Mouse (Mus musculus): ENCODE measurements around the gene Lrrc3. TPM values are rescaled to one million over a fixed set of nuclear protein-coding genes. Genes with fewer than 3 reads are reported as not detected.
"Not testable (repeated sequence)": the region's sequence is repeated elsewhere in the genome, so short reads cannot be mapped to it uniquely, and the experiment has no call there.

Gene Lrrc3
- 4.6 and 4.9 TPM in 2 replicates for polyA plus RNA-seq (2015; fragmentation: Nextera tagmentation; extraction: Ambion mirVana)

DNA sequence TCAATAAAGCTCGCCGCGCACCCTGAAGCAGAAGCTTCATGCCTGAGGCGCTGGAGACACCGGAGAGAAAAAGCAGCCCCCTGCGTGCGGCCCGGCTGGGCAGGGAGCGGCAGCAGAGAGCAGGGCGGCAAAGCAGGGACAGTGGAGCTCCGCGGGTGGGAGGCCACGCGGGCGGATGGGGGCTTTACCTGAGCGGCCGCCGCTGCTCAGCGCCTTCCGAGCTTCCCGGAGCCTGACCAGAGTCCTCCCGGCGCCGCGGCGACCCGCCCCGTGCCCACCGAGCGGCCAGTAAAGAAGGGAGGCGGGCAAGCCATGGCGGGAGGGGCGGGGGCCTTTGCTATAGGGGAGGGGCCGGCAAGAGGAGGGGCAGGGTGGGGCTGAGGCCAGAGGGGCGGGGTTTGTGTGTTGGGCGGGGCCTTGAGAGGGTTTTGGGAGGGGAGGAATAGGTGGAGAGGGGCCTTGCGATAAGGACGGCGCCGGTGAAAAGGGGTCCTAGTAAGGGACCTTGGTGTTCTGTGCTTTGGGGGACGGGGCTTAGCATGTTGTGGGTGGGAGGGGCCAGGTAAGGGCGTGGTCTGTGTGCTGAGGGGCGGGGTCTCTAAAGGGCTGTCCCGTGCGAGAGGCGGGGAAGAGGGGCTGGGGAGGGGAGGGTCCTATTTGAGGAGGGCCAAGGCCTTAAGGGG is at the start of gene Lrrc3:
Gene Lrrc3, minus strand, starts transcription at position 326 of the 683 bp plus-strand sequence.
- H3K36me3 ChIP-seq (ENCODE audit: insufficient read depth, low read length), result no peaks in the 10 kb centered on the region
- peak within 1 kb of the TSS; percentile 74 for H3K4me3 ChIP-seq (ENCODE audit: low read length)
- H3K27me3 ChIP-seq (ENCODE audit: insufficient read depth, low read length), result no peaks in the 10 kb centered on the region
- peaks cover 17% of the 10 kb centered on the region; the same call in 1 of the 2 replicates for H3K4me1 ChIP-seq (ENCODE audit: insufficient read depth, low read length)
- no peak within 1 kb of the TSS for H3K27ac ChIP-seq (ENCODE audit: low read length)
- peak within 1 kb of the TSS; percentile 90 for H3K4me2 ChIP-seq (replicated peaks; ENCODE audit: low read depth, low read length)
- no peaks in the 10 kb centered on the region for H3K9me3 ChIP-seq (ENCODE audit: low read length)
- under 1% methylated on average over 38 of the region's 46 CpGs for WGBS
- ATAC-seq (ENCODE audit: low FRiP score, low TSS enrichment), result peak; percentile 83
- H3K9ac ChIP-seq (replicated peaks; ENCODE audit: low read length), result peak within 1 kb of the TSS; percentile 71

DNA sequence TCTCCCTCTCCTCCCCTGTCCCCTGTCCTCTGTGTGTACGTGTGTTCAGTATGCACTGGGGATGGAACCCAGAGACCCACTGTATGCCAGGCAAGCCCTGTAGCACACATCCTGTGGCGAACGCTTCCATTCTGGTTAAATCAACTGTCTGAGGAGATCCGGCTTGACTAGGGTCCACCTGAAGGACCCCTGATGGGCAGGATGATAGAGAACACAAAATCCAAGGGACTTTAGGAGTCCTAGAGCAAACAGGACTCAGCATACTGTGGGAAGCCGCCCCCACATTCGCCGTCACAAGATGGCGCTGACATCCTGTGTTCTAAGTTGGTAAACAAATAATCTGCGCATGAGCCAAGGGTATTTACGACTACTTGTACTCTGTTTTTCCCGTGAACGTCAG is 48.1 kb upstream of the Lrrc3 start:
- H3K27ac ChIP-seq (ENCODE audit: low read length); H3K36me3 ChIP-seq (ENCODE audit: insufficient read depth, low read length); H3K4me2 ChIP-seq (replicated peaks; ENCODE audit: low read depth, low read length); H3K4me3 ChIP-seq (ENCODE audit: low read length); H3K9ac ChIP-seq (replicated peaks; ENCODE audit: low read length); ATAC-seq (ENCODE audit: low FRiP score, low TSS enrichment); H3K27me3 ChIP-seq (ENCODE audit: insufficient read depth, low read length); H3K9me3 ChIP-seq (ENCODE audit: low read length); H3K4me1 ChIP-seq (ENCODE audit: insufficient read depth, low read length): not testable (repeated sequence)
- 95% methylated on average over 8 of the region's 12 CpGs for WGBS

DNA sequence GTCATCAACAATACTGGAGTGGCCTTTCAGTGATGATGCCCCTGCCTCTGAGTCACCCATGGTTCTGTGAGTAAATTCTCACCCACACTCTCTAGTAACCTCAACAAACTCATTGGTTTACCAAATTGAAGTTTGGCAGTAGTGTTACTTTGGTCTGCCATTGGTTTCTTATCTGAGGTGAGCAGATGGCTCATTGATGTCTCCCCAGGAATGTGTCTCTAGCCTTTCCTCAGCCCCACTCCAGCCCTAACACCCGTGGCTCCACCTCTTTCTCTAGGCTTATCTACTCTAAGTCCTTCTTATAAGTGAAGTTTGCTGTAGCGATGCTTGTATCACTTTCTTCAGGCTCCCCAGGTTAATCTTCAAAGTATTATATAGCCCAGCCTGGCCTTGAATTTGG is 37.3 kb upstream of the Lrrc3 start:
- 79% methylated on average over 2 of the region's 2 CpGs for WGBS
- Histone ChIP-seq H3K4me3 (ENCODE audit: low read length) (no peak overlapping the region), H3K9me3 (ENCODE audit: low read length) (no peaks in the 10 kb centered on the region), H3K4me1 (ENCODE audit: insufficient read depth, low read length) (no peaks in the 10 kb centered on the region), H3K4me2 (replicated peaks; ENCODE audit: low read depth, low read length) (no peak overlapping the region), H3K36me3 (ENCODE audit: insufficient read depth, low read length) (no peaks in the 10 kb centered on the region), H3K9ac (replicated peaks; ENCODE audit: low read length) (no peak overlapping the region), H3K27ac (ENCODE audit: low read length) (no peak overlapping the region), H3K27me3 (ENCODE audit: insufficient read depth, low read length) (no peaks in the 10 kb centered on the region)
- ATAC-seq (ENCODE audit: low FRiP score, low TSS enrichment), result no peak

GRCm38 (mm10) chr10:77927375-77927774 is 25.0 kb upstream of the Lrrc3 start:
- Histone ChIP-seq H3K9me3 (ENCODE audit: low read length) (no peaks in the 10 kb centered on the region), H3K9ac (replicated peaks; ENCODE audit: low read length) (no peak overlapping the region), H3K4me3 (ENCODE audit: low read length) (no peak overlapping the region), H3K36me3 (ENCODE audit: insufficient read depth, low read length) (no peaks in the 10 kb centered on the region), H3K4me2 (replicated peaks; ENCODE audit: low read depth, low read length) (no peak overlapping the region), H3K4me1 (ENCODE audit: insufficient read depth, low read length) (no peaks in the 10 kb centered on the region), H3K27me3 (ENCODE audit: insufficient read depth, low read length) (no peaks in the 10 kb centered on the region), H3K27ac (ENCODE audit: low read length) (no peak overlapping the region)
- ATAC-seq (ENCODE audit: low FRiP score, low TSS enrichment), result no peak
- WGBS, result 85% methylated on average over 10 of the region's 10 CpGs

GRCm38 (mm10) chr10:77926140-77926539 is 23.8 kb upstream of the Lrrc3 start:
- Histone ChIP-seq H3K9ac (replicated peaks; ENCODE audit: low read length) (no peak overlapping the region), H3K4me1 (ENCODE audit: insufficient read depth, low read length) (no peaks in the 10 kb centered on the region), H3K27ac (ENCODE audit: low read length) (no peak overlapping the region), H3K9me3 (ENCODE audit: low read length) (no peaks in the 10 kb centered on the region), H3K36me3 (ENCODE audit: insufficient read depth, low read length) (no peaks in the 10 kb centered on the region), H3K4me2 (replicated peaks; ENCODE audit: low read depth, low read length) (no peak overlapping the region), H3K27me3 (ENCODE audit: insufficient read depth, low read length) (no peaks in the 10 kb centered on the region), H3K4me3 (ENCODE audit: low read length) (no peak overlapping the region)
- no peak for ATAC-seq (ENCODE audit: low FRiP score, low TSS enrichment)
- 51% methylated on average over 7 of the region's 7 CpGs for WGBS

DNA sequence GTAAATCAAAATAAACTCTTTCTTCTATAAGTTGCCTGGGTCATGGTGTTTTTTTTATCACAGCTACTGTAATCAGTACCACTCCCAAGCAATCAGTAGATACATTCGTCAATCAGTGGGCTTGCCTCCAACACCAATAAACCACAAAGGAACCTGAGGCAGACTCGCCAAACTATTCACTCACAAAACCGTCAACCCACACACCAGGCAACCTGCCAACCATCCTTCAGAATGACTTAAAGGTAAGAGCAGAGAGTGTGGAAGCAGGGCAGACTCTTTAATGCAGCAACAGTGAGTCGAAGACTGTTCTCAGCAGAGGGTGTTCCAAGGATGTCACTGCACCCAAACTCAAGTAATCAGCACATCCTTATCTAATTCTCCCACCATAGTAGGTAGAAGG is 20.3 kb upstream of the Lrrc3 start:
- no peak overlapping the region for H3K4me2 ChIP-seq (replicated peaks; ENCODE audit: low read depth, low read length)
- no peak for ATAC-seq (ENCODE audit: low FRiP score, low TSS enrichment)
- no peaks in the 10 kb centered on the region for H3K36me3 ChIP-seq (ENCODE audit: insufficient read depth, low read length)
- no peak overlapping the region for H3K27ac ChIP-seq (ENCODE audit: low read length)
- no peak overlapping the region for H3K9ac ChIP-seq (replicated peaks; ENCODE audit: low read length)
- H3K4me1 ChIP-seq (ENCODE audit: insufficient read depth, low read length), result no peaks in the 10 kb centered on the region
- 49% methylated on average over 4 of the region's 4 CpGs for WGBS
- H3K27me3 ChIP-seq (ENCODE audit: insufficient read depth, low read length), result no peaks in the 10 kb centered on the region
- H3K9me3 ChIP-seq (ENCODE audit: low read length), result no peaks in the 10 kb centered on the region
- no peak overlapping the region for H3K4me3 ChIP-seq (ENCODE audit: low read length)

DNA sequence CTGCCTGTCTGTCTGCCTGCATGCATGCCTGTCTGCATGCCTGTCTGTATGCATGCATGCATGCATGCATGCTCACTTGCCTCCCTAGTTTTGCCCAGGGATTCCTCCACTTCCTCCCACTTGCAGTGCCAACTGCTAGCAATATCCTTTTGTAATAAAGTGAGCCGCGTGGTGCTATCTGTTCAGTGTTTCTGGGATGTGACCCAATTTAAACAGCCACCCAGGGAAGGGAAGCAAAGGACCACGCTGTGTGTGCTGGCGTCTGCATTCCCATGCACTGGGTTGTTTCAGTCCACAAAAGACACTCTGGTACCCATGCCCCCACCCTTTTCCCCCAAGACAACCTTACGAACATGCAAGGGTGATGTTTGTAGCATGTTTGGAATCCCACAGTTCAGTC is 18.7 kb upstream of the Lrrc3 start:
- Histone ChIP-seq H3K4me2 (replicated peaks; ENCODE audit: low read depth, low read length) (no peak overlapping the region), H3K27ac (ENCODE audit: low read length) (no peak overlapping the region), H3K9me3 (ENCODE audit: low read length) (no peaks in the 10 kb centered on the region), H3K27me3 (ENCODE audit: insufficient read depth, low read length) (no peaks in the 10 kb centered on the region), H3K4me3 (ENCODE audit: low read length) (no peak overlapping the region), H3K9ac (replicated peaks; ENCODE audit: low read length) (no peak overlapping the region), H3K4me1 (ENCODE audit: insufficient read depth, low read length) (no peaks in the 10 kb centered on the region), H3K36me3 (ENCODE audit: insufficient read depth, low read length) (no peaks in the 10 kb centered on the region)
- WGBS, result 64% methylated on average over 5 of the region's 5 CpGs
- ATAC-seq (ENCODE audit: low FRiP score, low TSS enrichment), result no peak

GRCm38 (mm10) chr10:77916636-77917335 is 14.4 kb upstream of the Lrrc3 start:
- no peak overlapping the region for H3K4me2 ChIP-seq (replicated peaks; ENCODE audit: low read depth, low read length)
- ATAC-seq (ENCODE audit: low FRiP score, low TSS enrichment), result no peak
- no peaks in the 10 kb centered on the region for H3K27me3 ChIP-seq (ENCODE audit: insufficient read depth, low read length)
- no peak overlapping the region for H3K4me3 ChIP-seq (ENCODE audit: low read length)
- H3K9me3 ChIP-seq (ENCODE audit: low read length), result no peaks in the 10 kb centered on the region
- H3K36me3 ChIP-seq (ENCODE audit: insufficient read depth, low read length), result no peaks in the 10 kb centered on the region
- H3K9ac ChIP-seq (replicated peaks; ENCODE audit: low read length), result no peak overlapping the region
- no peak overlapping the region for H3K27ac ChIP-seq (ENCODE audit: low read length)
- H3K4me1 ChIP-seq (ENCODE audit: insufficient read depth, low read length), result no peaks in the 10 kb centered on the region
- WGBS, result 62% methylated on average over 8 of the region's 8 CpGs

DNA sequence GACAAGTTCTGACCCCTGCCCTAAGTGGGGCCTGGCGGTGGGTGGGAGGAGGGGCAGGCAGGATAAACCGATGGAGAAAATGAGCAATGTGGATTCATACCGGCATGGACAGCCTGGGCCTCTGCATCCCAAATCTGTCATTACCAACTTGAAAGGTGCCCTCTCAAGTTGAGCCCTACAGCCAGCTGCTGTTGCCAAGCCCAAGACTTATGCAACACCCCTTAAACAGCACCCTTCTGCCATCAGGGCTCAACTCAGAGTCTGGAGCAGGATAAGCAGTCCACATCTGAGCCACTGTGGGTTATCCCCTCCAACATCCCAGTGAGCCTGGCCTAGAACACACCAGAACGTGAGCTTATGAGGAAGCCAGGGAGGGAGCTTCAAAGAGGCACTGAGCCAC is 11.0 kb upstream of the Lrrc3 start:
- H3K9me3 ChIP-seq (ENCODE audit: low read length), result no peaks in the 10 kb centered on the region
- H3K36me3 ChIP-seq (ENCODE audit: insufficient read depth, low read length), result no peaks in the 10 kb centered on the region
- no peak for ATAC-seq (ENCODE audit: low FRiP score, low TSS enrichment)
- H3K4me2 ChIP-seq (replicated peaks; ENCODE audit: low read depth, low read length), result no peak overlapping the region
- no peak overlapping the region for H3K9ac ChIP-seq (replicated peaks; ENCODE audit: low read length)
- 66% methylated on average over 4 of the region's 4 CpGs for WGBS
- no peak overlapping the region for H3K27ac ChIP-seq (ENCODE audit: low read length)
- H3K27me3 ChIP-seq (ENCODE audit: insufficient read depth, low read length), result no peaks in the 10 kb centered on the region
- H3K4me1 ChIP-seq (ENCODE audit: insufficient read depth, low read length), result no peaks in the 10 kb centered on the region
- H3K4me3 ChIP-seq (ENCODE audit: low read length), result no peak overlapping the region

- Histone ChIP-seq H3K4me1 (ENCODE audit: insufficient read depth, low read length) (no peaks in the 10 kb centered on the region), H3K9me3 (ENCODE audit: low read length) (peaks cover 4% of the 10 kb centered on the region; the same call in 1 of the 2 replicates), H3K9ac (replicated peaks; ENCODE audit: low read length) (no peak overlapping the region), H3K27me3 (ENCODE audit: insufficient read depth, low read length) (no peaks in the 10 kb centered on the region), H3K36me3 (ENCODE audit: insufficient read depth, low read length) (no peaks in the 10 kb centered on the region), H3K4me2 (replicated peaks; ENCODE audit: low read depth, low read length) (no peak overlapping the region), H3K27ac (ENCODE audit: low read length) (no peak overlapping the region), H3K4me3 (ENCODE audit: low read length) (no peak overlapping the region)
- 74% methylated on average over 7 of the region's 7 CpGs for WGBS
- ATAC-seq (ENCODE audit: low FRiP score, low TSS enrichment), result no peak
Measured at GRCm38 (mm10) chr10:77912605-77913004, 10.3 kb upstream of the Lrrc3 start.

All from kidney, embryonic 16.5 days (tissue).